Mouse (Mus musculus) ES-E14 (cell line): ENCODE data around the gene Ggt7.

ENCODE experiments used
- CHD2 ChIP-seq: IDR thresholded peaks from 2 replicates; pipeline ENCODE4 v1.6.1; 2014; ENCODE audit warnings: mild to moderate bottlenecking, low read depth, low read length, inconsistent platforms
- HCFC1 ChIP-seq: IDR thresholded peaks from 2 replicates; pipeline ENCODE4 v1.6.1; 2012; ENCODE audit warnings: low read length, inconsistent platforms, borderline replicate concordance; ENCODE audit not compliant: insufficient read depth
- MAFK ChIP-seq: IDR thresholded peaks from 2 replicates; pipeline ENCODE4 v1.6.1; 2014; ENCODE audit warnings: mild to moderate bottlenecking, low read depth, low read length, inconsistent platforms; ENCODE audit not compliant: insufficient read depth
- ZNF384 ChIP-seq: IDR thresholded peaks from 2 replicates; pipeline ENCODE4 v1.6.1; 2012; ENCODE audit warnings: low read depth, low read length, inconsistent platforms

- TF ChIP-seq HCFC1 (peak; percentile 61; the same call in 1 of the 2 replicates), CHD2 (no peak), ZNF384 (no peak), MAFK (peak; percentile 77)
Measured at GRCm38 (mm10) chr2:155517455-155518423, at the start of gene Ggt7, which contains the start of gene Acss2.
